Mouse (Mus musculus): Measurements from ENCODE around the gene Tex38. TPM values are rescaled to one million over a fixed set of nuclear protein-coding genes. Genes with fewer than 3 reads are reported as not detected.

Tex38 gene
- polyA plus RNA-seq, 1 experiment from 2014 or later = 0.33 TPM

- Histone ChIP-seq H3K4me1 (replicated peaks; ENCODE audit: control insufficient read depth, insufficient read depth, low read length) (no peaks in the 10 kb centered on the region), H3K27me3 (ENCODE audit: control insufficient read depth, insufficient read depth, low read length) (no peaks in the 10 kb centered on the region), H3K9ac (no peak overlapping the region), H3K4me2 (replicated peaks) (no peak overlapping the region), H3K27ac (no peak overlapping the region), H3K4me3 (replicated peaks; ENCODE audit: low read length) (no peak overlapping the region), H3K9me3 (ENCODE audit: control insufficient read depth, low read length) (no peaks in the 10 kb centered on the region), H3K36me3 (replicated peaks; ENCODE audit: control insufficient read depth, insufficient read depth) (peaks cover 68% of the 10 kb centered on the region)
- DNase-seq (ENCODE audit: low spot score) (no peak), ATAC-seq (ENCODE audit: low FRiP score) (no peak)
- WGBS = 97% methylated on average over 3 of the region's 3 CpGs
Measured at GRCm38 (mm10) chr4:115754101-115754500, 26.7 kb downstream of the Tex38 start.

- no peaks in the 10 kb centered on the region for H3K4me1 ChIP-seq (replicated peaks; ENCODE audit: control insufficient read depth, insufficient read depth, low read length)
- WGBS = 97% methylated on average over 1 of the region's 1 CpGs
- H3K9ac ChIP-seq = no peak overlapping the region
- no peak for DNase-seq (ENCODE audit: low spot score)
- ATAC-seq (ENCODE audit: low FRiP score) = no peak
- no peak overlapping the region for H3K4me2 ChIP-seq (replicated peaks)
- no peak overlapping the region for H3K4me3 ChIP-seq (replicated peaks; ENCODE audit: low read length)
- H3K9me3 ChIP-seq (ENCODE audit: control insufficient read depth, low read length) = no peaks in the 10 kb centered on the region
- no peak overlapping the region for H3K27ac ChIP-seq
- peaks cover 82% of the 10 kb centered on the region for H3K36me3 ChIP-seq (replicated peaks; ENCODE audit: control insufficient read depth, insufficient read depth)
- no peaks in the 10 kb centered on the region for H3K27me3 ChIP-seq (ENCODE audit: control insufficient read depth, insufficient read depth, low read length)
Measured at GRCm38 (mm10) chr4:115749336-115749735, 31.5 kb downstream of the Tex38 start.

- Histone ChIP-seq H3K4me3 (replicated peaks; ENCODE audit: low read length) (no peak overlapping the region), H3K27ac (no peak overlapping the region), H3K27me3 (ENCODE audit: control insufficient read depth, insufficient read depth, low read length) (no peaks in the 10 kb centered on the region), H3K9me3 (ENCODE audit: control insufficient read depth, low read length) (no peaks in the 10 kb centered on the region), H3K9ac (no peak overlapping the region), H3K4me1 (replicated peaks; ENCODE audit: control insufficient read depth, insufficient read depth, low read length) (no peaks in the 10 kb centered on the region), H3K36me3 (replicated peaks; ENCODE audit: control insufficient read depth, insufficient read depth) (peaks cover 82% of the 10 kb centered on the region), H3K4me2 (replicated peaks) (no peak overlapping the region)
- ATAC-seq (ENCODE audit: low FRiP score) = no peak
- DNase-seq (ENCODE audit: low spot score) = no peak
- WGBS = 65% methylated on average over 1 of the region's 1 CpGs
Measured at GRCm38 (mm10) chr4:115748181-115748580, 32.6 kb downstream of the Tex38 start.

- Histone ChIP-seq H3K36me3 (replicated peaks; ENCODE audit: control insufficient read depth, insufficient read depth) (peaks cover 74% of the 10 kb centered on the region), H3K9me3 (ENCODE audit: control insufficient read depth, low read length) (no peaks in the 10 kb centered on the region), H3K4me3 (replicated peaks; ENCODE audit: low read length) (no peak overlapping the region), H3K27me3 (ENCODE audit: control insufficient read depth, insufficient read depth, low read length) (no peaks in the 10 kb centered on the region), H3K4me1 (replicated peaks; ENCODE audit: control insufficient read depth, insufficient read depth, low read length) (peaks cover 14% of the 10 kb centered on the region), H3K27ac (no peak overlapping the region), H3K9ac (no peak overlapping the region), H3K4me2 (replicated peaks) (no peak overlapping the region)
- ATAC-seq (ENCODE audit: low FRiP score) (no peak), DNase-seq (ENCODE audit: low spot score) (no peak)
- WGBS = 85% methylated on average over 4 of the region's 4 CpGs
Measured at GRCm38 (mm10) chr4:115743096-115743495, 37.7 kb downstream of the Tex38 start.

GRCm38 (mm10) chr4:115742658-115743057, 38.2 kb downstream of the Tex38 start:
- H3K9me3 ChIP-seq (ENCODE audit: control insufficient read depth, low read length) = no peaks in the 10 kb centered on the region
- H3K27me3 ChIP-seq (ENCODE audit: control insufficient read depth, insufficient read depth, low read length) = no peaks in the 10 kb centered on the region
- H3K4me2 ChIP-seq (replicated peaks) = no peak overlapping the region
- peaks cover 15% of the 10 kb centered on the region for H3K4me1 ChIP-seq (replicated peaks; ENCODE audit: control insufficient read depth, insufficient read depth, low read length)
- ATAC-seq (ENCODE audit: low FRiP score) (no peak), DNase-seq (ENCODE audit: low spot score) (no peak)
- H3K36me3 ChIP-seq (replicated peaks; ENCODE audit: control insufficient read depth, insufficient read depth) = peaks cover 70% of the 10 kb centered on the region
- no peak overlapping the region for H3K27ac ChIP-seq
- no peak overlapping the region for H3K4me3 ChIP-seq (replicated peaks; ENCODE audit: low read length)
- H3K9ac ChIP-seq = no peak overlapping the region

GRCm38 (mm10) chr4:115738481-115738985, 42.3 kb downstream of the Tex38 start:
- 50% methylated on average over 13 of the region's 13 CpGs for WGBS
- ATAC-seq (ENCODE audit: low FRiP score) (no peak), DNase-seq (ENCODE audit: low spot score) (no peak)
- H3K27me3 ChIP-seq (ENCODE audit: control insufficient read depth, insufficient read depth, low read length) = no peaks in the 10 kb centered on the region
- peak overlapping the region; percentile 84 for H3K9ac ChIP-seq
- peaks cover 15% of the 10 kb centered on the region for H3K4me1 ChIP-seq (replicated peaks; ENCODE audit: control insufficient read depth, insufficient read depth, low read length)
- H3K36me3 ChIP-seq (replicated peaks; ENCODE audit: control insufficient read depth, insufficient read depth) = peaks cover 35% of the 10 kb centered on the region
- H3K4me2 ChIP-seq (replicated peaks) = peak overlapping the region; percentile 81
- no peak overlapping the region for H3K27ac ChIP-seq
- H3K9me3 ChIP-seq (ENCODE audit: control insufficient read depth, low read length) = no peaks in the 10 kb centered on the region
- H3K4me3 ChIP-seq (replicated peaks; ENCODE audit: low read length) = peak overlapping the region; percentile 85

GRCm38 (mm10) chr4:115737551-115738041, 43.2 kb downstream of the Tex38 start, which contains the start of gene Efcab14:
TSS of gene Efcab14 (plus strand) at chr4:115737744.
- Histone ChIP-seq H3K9me3 (ENCODE audit: control insufficient read depth, low read length) (no peaks in the 10 kb centered on the region), H3K4me3 (replicated peaks; ENCODE audit: low read length) (peak within 1 kb of the TSS; percentile 85), H3K27me3 (ENCODE audit: control insufficient read depth, insufficient read depth, low read length) (no peaks in the 10 kb centered on the region), H3K4me1 (replicated peaks; ENCODE audit: control insufficient read depth, insufficient read depth, low read length) (peaks cover 15% of the 10 kb centered on the region), H3K4me2 (replicated peaks) (peak within 1 kb of the TSS; percentile 81), H3K9ac (peak within 1 kb of the TSS; percentile 84), H3K36me3 (replicated peaks; ENCODE audit: control insufficient read depth, insufficient read depth) (peaks cover 26% of the 10 kb centered on the region), H3K27ac (peak within 1 kb of the TSS; percentile 83)
- under 1% methylated on average over 45 of the region's 45 CpGs for WGBS
- peak; percentile 100 for ATAC-seq (ENCODE audit: low FRiP score)
- DNase-seq (ENCODE audit: low spot score) = peak; percentile 98

- ATAC-seq (ENCODE audit: low FRiP score) = no peak
- peaks cover 15% of the 10 kb centered on the region for H3K4me1 ChIP-seq (replicated peaks; ENCODE audit: control insufficient read depth, insufficient read depth, low read length)
- no peak overlapping the region for H3K4me3 ChIP-seq (replicated peaks; ENCODE audit: low read length)
- no peak for DNase-seq (ENCODE audit: low spot score)
- no peak overlapping the region for H3K4me2 ChIP-seq (replicated peaks)
- no peak overlapping the region for H3K27ac ChIP-seq
- no peak overlapping the region for H3K9ac ChIP-seq
- 69% methylated on average over 4 of the region's 4 CpGs for WGBS
- peaks cover 13% of the 10 kb centered on the region for H3K27me3 ChIP-seq (ENCODE audit: control insufficient read depth, insufficient read depth, low read length)
- no peaks in the 10 kb centered on the region for H3K36me3 ChIP-seq (replicated peaks; ENCODE audit: control insufficient read depth, insufficient read depth)
- H3K9me3 ChIP-seq (ENCODE audit: control insufficient read depth, low read length) = 0 out of 2 replicates have a peak, but pooled peaks cover 5% of the 10 kb centered on the region
Measured at GRCm38 (mm10) chr4:115734867-115735266, 46.0 kb downstream of the Tex38 start.

- H3K4me2 ChIP-seq (replicated peaks) = no peak overlapping the region
- WGBS = 87% methylated on average over 5 of the region's 5 CpGs
- DNase-seq (ENCODE audit: low spot score) (no peak), ATAC-seq (ENCODE audit: low FRiP score) (no peak)
- H3K36me3 ChIP-seq (replicated peaks; ENCODE audit: control insufficient read depth, insufficient read depth) = no peaks in the 10 kb centered on the region
- H3K9ac ChIP-seq = no peak overlapping the region
- H3K4me1 ChIP-seq (replicated peaks; ENCODE audit: control insufficient read depth, insufficient read depth, low read length) = peaks cover 7% of the 10 kb centered on the region
- H3K4me3 ChIP-seq (replicated peaks; ENCODE audit: low read length) = no peak overlapping the region
- H3K27me3 ChIP-seq (ENCODE audit: control insufficient read depth, insufficient read depth, low read length) = peaks cover 13% of the 10 kb centered on the region
- 0 out of 2 replicates have a peak, but pooled peaks cover 5% of the 10 kb centered on the region for H3K9me3 ChIP-seq (ENCODE audit: control insufficient read depth, low read length)
- no peak overlapping the region for H3K27ac ChIP-seq
Measured at GRCm38 (mm10) chr4:115733746-115734145, 47.1 kb downstream of the Tex38 start.

All from hindbrain, embryonic 14.5 days (tissue).